Mouse (Mus musculus) duodenum, adult 2 months (tissue): ENCODE data around the gene Tmem92. TPM values are rescaled to one million over a fixed set of nuclear protein-coding genes. Genes with fewer than 3 reads are reported as not detected.

ENCODE experiments used
- polyA plus RNA-seq: library from polyadenylated mRNA; depleted of rRNA; stranded (reverse); fragments of >200 nt; gene quantifications from 2 replicates; pipeline ENCODE4 v1.2.3, GENCODE M21; 2012; ENCODE audit warnings: low replicate concordance; rRNA removed

Tmem92 gene
- polyA plus RNA-seq: 0.24 TPM in 1 of 2 replicates, not detected in the other

DNA sequence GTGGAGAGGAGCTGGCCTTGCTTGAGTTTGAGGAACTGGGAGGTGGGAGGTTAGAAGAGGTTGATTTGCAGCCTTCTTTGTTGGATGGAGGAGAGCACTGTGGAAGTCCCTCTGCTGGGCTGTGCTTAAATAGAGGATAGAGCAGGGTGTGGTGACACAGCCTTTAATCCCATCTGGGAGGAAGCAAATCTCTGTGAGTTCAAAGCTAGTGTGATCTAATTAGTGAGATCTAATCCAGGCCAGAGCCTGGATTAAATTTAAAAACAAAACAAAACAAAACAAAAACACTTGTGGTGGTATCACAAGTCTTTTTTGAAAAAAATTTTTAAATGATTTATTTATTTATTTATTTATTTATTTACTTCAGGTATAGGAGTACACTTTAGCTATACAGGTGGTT is at the start of gene Tmem92:
Gene Tmem92 (minus strand): TSS at position 101 of the 400 bp plus-strand sequence.

DNA sequence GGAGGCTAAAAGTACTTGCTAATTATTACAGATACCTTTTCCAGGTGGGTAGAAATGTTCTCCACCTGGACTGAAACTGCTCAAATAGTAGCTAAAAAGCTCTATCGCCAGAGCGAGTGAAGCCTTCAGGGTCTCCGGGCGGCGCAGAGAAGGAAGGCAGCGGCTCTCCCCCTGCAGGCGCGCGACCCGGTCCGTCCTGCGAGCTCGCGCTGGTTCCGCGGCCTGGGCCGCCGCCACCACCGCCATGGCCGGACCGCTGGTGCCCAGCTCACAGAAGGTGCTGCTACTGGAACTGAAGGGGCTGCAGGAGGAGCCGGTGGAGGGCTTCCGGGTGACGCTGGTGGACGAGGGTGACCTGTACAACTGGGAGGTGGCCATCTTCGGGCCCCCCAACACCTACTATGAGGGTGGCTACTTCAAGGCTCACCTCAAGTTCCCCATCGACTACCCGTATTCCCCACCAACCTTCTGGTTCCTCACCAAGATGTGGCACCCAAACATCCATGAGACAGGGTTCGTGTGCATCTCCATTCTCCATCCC is 40.7 kb downstream of the Tmem92 start, which contains the start of gene Cdc34b:
Gene Cdc34b (plus strand): TSS at position 51 of the 541 bp plus-strand sequence.

Other genes with a start within 250 kb of the Tmem92 start
- gene Rsad1, start 233.4 kb downstream of the Tmem92 start, polyA plus RNA-seq: 4.8 and 7.6 TPM in 2 replicates
- 1.3 and 66.7 TPM in 2 replicates for gene Chad, start 217.7 kb downstream of the Tmem92 start, polyA plus RNA-seq
- 29.7 and 35.2 TPM in 2 replicates for gene Acsf2, start 180.8 kb downstream of the Tmem92 start, polyA plus RNA-seq
- 115 and 176 TPM in 2 replicates for gene Lrrc59, start 152.9 kb downstream of the Tmem92 start, polyA plus RNA-seq
- gene Mrpl27, start 128.9 kb downstream of the Tmem92 start, polyA plus RNA-seq: 16.2 and 23.4 TPM in 2 replicates
- 0.92 and 1.4 TPM in 2 replicates for gene Eme1, start 128.7 kb downstream of the Tmem92 start, polyA plus RNA-seq
- gene Xylt2, start 105.2 kb downstream of the Tmem92 start, polyA plus RNA-seq: 23.8 and 24.6 TPM in 2 replicates
- gene Gm11541, start 78.2 kb downstream of the Tmem92 start, polyA plus RNA-seq: 0.05 TPM in 1 of 2 replicates, not detected in the other
- gene Cdc34b, start 40.9 kb downstream of the Tmem92 start, polyA plus RNA-seq: 0.09 TPM in 1 of 2 replicates, not detected in the other
- gene Col1a1, start 153.5 kb upstream of the Tmem92 start, polyA plus RNA-seq: 29.4 and 31.3 TPM in 2 replicates
- gene Hils1, start 184.9 kb upstream of the Tmem92 start, polyA plus RNA-seq: not detected in 2 replicates
- 1.7 and 4.3 TPM in 2 replicates for gene Sgca, start 193.6 kb upstream of the Tmem92 start, polyA plus RNA-seq
- 18.7 and 35.2 TPM in 2 replicates for gene Ppp1r9b, start 208.3 kb upstream of the Tmem92 start, polyA plus RNA-seq
- gene Samd14, start 227.2 kb upstream of the Tmem92 start, polyA plus RNA-seq: 6.2 and 10.3 TPM in 2 replicates